Mouse (Mus musculus) MEL (cell line): ENCODE measurements around the gene Zscan26.

Experiments
- MYC ChIP-seq: IDR thresholded peaks from 2 replicates; pipeline ENCODE4 v1.6.1; 2011; ENCODE audit warnings: low read depth, mild to moderate bottlenecking, low read length, improper control_type of control experiment, moderate library complexity
- POLR2A ChIP-seq, 2 experiments: IDR thresholded peaks; 2 replicates each; pipeline ENCODE4 v1.6.1; 2011 to 2012; ENCODE audit warnings: low read length in 2 of 2, mild to moderate bottlenecking in 2 of 2, control low read depth in 1 of 2, improper control_type of control experiment in 1 of 2, low read depth in 1 of 2, moderate library complexity in 1 of 2; ENCODE audit not compliant: control insufficient read depth in 1 of 2, insufficient read depth in 1 of 2, poor library complexity in 1 of 2
- ZC3H11A ChIP-seq: IDR thresholded peaks from 2 replicates; pipeline ENCODE4 v1.6.1; 2012; ENCODE audit warnings: low read depth, mild to moderate bottlenecking, inconsistent platforms, low read length, improper control_type of control experiment

GRCm38 (mm10) chr13:21467336-21467735 is 13.8 kb upstream of the Zscan26 start:
- TF ChIP-seq MYC (no peak), POLR2A (IDR thresholded peaks at IDR 0.05; ENCODE audit: control insufficient read depth in 1 of 2, insufficient read depth in 1 of 2, low read depth in 1 of 2, low read length in 2 of 2, poor library complexity in 1 of 2) (no peak), ZC3H11A (no peak)
